Mouse (Mus musculus) kidney, postnatal 10 days (tissue): Measurements from ENCODE around the gene Hoxb7.

Source experiments
- DNase-seq: peaks from one replicate; pipeline ENCODE4 v3.0.0; 2021; ENCODE audit warnings: mixed read lengths

The Hoxb7 gene

DNA sequence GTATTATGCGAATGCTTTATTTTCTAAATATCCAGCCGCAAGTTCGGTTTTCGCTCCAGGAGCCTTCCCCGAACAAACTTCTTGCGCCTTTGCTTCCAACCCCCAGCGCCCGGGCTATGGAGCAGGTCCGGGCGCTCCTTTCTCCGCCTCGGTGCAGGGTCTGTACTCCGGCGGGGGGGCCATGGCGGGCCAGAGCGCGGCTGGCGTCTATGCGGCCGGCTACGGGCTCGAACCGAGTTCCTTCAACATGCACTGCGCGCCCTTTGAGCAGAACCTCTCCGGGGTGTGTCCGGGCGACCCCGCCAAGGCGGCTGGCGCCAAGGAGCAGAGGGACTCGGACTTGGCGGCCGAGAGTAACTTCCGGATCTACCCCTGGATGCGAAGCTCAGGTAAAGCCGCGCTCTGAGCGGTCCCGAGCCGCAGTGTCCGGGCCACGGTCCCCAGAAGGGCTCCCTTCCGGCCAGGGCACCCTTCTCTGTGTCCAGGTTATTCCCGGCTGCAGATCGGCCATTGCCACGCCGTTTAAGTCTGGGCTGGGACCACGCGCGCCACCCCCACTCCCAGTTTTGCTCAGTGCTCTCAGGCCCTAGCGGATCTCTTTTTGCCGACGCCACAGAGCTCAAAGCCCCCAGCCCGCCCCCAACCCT, 439 bp downstream of the Hoxb7 start:
- DNase-seq, result peak; percentile 80

DNA sequence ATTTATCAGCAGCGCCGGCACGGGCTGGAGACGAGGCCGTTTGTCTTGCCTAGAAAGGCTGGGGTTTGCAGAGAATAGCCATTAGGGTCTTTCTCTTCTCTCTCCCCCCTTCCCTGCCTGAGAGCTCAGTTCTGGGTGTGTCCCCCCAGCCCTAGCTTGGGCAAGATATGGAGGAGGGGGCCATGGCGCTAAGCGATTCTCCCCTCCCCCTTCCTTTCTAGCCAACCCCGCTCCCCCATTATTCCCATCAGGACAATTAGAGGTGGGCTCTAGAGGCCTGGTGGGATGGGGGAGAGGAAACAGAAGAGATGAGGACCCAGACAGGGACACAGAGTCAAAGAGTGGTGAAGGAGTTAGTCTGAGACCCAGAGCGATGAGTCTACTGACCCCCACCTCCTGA, 988 bp downstream of the Hoxb7 start:
- DNase-seq, result no peak

DNA sequence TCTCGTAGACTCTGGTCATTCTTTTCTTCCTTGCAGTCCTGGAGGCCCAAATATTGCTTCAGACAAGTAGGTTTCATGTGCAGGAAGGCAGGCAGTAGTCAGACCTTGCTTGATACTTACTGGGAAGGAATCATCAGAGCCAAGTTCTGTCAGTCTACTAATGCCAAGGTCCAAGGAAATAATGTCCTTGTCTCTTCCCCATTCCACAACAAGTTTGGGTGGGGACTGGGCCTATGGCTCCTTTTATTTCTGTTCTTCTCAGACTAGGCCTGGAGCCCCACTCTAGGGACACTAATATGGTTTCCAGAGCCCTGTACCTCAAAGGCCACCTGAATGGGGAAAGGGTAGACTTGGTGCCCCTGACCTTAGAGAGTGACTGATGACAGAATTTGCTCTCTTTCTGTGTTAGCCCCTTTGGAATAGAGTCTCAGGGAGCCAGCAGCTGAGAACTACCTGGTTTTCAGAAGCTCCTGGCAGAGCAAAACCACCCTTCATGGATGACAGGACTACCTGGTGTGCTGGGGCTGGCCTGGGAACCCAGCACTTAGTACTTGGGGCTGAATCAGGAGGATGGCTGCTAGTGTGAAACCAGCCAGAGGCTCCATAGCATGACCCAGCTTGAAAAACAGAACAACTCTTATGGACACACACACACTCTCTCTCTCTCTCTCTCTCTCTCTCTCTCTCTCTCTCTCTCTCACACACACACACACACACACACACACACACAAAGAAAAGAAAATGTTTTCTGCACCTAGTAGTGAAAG, 2.2 kb downstream of the Hoxb7 start:
- no peak for DNase-seq

DNA sequence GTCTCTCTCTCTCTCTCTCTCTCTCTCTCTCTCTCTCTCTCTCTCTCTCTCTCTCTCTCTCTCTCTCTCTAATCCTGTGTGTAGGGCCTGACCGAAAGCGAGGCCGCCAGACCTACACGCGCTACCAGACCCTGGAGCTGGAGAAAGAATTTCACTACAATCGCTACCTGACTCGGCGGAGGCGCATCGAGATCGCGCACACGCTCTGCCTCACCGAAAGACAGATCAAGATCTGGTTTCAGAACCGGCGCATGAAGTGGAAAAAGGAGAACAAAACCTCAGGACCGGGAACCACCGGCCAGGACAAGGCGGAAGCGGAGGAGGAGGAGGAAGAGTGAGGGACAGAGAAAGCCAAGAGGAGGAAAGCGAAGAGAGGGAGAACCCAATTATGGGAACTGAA, 2.9 kb downstream of the Hoxb7 start:
- no peak for DNase-seq

DNA sequence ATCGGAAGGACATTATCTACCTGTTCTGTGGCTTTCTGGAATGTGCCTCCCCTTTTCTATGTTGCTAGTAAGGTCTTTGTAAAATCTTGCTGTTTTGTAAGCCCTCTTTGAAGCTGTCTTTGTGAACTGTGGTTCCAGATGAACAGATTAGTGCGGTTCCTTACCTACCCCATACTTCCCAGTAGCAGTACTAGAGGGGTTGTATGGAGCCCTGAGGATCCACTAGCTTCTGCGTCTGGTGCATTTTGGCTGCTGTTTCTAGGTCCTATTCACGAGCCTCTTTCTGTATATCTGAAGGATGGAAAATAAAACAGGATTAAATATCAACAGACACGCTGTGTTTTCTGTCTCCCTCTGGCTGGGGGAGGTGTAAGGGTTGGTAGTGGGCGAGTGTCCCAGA, 3.4 kb downstream of the Hoxb7 start:
- no peak for DNase-seq

DNA sequence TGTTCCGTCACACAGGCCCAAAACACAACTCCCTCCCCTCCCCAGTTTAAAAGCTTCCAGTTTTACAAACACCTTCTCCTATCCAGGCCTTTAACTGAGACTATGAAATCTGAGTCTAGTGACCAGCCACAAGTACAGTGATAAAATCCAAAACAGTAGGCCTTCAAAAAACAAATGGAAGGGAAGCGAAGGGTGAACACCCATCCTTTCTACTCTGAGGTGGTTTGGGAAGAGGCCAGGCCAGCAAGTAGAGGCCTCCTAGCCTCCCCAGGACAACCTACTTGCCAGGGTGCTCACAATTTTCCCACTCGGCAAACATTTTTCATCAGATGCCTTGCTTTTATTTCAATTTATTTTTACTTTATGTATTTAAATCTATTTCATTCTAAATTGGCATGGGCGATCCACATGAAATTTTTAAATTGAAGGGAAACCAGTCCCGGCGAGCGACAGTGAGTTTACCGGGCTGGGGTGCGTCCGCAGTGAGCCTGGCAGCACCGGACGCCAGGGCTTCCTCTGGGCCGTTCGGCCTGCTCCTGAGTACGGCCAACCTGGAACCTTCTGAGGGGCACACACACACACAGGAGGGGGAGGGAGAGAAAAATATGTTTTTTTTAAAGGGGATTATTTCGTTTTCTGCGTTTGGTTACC, 4.4 kb downstream of the Hoxb7 start:
- DNase-seq, result no peak

DNA sequence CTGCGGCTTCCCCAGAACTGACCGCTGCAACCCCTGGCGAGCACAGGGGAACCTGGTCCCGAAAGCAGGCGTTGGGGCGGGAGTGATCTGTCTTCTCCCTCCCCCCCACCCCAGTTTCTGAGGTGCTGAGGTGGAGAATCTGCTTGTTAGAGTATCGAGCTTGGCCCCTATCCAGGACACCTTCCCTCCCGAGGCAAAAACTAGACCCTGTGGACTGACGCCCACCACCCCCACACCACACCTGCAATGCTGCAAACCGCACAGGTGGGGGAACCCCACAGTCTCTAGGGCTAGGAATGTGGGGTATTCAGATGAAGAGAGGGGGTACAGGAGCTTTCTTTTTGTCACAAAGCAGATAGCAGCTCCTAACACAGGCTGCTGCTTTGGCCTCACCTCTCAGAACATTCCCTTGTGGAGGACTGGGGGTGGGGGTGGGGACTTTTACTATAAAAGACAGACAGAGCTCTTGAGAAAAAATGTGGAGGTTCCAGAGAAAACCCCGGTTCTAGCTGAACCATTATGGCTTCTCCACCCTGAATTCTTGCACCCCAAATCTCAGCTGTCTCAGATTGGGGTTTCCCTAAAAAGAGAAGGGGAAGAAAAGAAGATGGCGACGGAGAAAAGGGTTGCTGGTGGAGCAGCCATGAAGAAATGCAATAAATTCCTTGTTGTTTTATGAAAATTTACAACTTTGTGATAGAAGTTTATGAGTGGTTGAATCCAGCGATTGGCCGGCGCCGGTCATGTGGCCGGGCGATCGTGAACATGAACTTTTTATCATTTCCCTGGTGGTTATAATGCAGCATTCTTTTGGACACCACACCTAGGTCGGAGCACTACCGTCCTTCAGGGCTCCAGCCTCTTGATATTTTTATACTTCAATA, 5.5 kb downstream of the Hoxb7 start, which contains the start of gene Hoxb6:
Hoxb6 (plus strand) TSS at position 796 of the 884 bp plus-strand sequence.
- DNase-seq, result peak; percentile 90

DNA sequence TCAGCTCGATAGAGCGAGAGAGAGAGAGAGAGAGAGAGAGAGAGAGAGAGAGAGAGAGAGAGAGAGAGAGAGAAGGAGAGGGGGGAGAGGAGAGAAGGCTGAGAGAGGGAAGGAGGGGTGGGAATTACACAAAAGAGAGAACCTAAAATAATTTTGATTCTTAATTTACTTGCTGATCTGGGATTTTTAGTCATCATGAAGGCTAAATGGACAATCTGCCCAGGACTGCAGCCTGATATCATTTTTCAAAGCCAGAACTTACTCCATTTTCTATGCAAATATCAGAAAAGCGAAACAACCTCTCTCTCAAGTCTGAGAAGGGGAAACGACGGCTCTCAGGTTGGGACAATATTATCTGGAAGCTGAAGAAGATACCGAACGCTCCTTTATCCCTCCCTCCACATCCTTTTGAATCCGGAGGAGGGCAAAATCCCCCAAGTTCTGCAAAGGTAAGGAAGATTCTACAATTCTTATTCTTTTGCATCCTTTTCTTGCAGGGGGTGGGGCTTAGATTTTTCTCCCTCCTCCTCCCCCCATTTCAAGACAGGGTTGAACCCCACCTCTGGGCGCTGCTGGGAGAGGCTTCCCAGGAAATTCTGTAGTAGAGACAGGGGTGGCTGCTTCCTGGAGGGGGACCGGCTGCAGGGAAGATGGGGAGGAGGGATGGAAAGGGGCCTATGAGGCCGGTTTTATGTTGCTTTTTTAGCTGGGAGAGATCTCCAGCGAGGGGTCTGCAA, 6.3 kb downstream of the Hoxb7 start:
- DNase-seq, result peak; percentile 68

DNA sequence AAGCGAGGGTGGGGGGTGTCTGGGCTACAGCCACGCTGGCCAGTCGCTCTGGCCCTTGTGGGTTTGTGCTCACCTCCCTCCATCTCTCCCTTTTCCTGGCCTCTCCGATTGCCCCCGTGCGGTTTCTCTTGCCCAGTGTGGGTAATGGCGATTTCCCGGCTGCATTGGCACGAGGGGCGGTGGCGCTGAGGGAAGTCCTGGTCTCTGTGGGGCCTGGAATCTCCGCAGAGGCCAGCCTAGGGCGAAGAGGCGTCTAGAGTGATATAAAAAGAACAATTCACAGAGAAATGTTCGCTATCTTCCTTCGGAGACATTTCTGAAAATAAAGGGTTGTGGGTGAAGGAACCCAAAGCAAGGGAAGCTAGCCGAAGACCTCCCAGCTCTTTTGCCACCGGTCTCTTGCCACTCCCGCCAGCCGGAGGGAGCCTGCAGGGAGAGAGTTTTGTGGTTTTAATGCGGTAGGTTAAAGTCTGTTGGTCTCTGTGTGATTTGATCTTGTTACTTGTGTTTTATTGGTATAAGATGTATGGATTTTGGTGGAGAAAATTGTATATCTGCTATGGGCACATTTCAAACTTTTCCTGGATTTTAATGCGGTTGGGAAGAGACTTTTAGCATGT, 7.0 kb downstream of the Hoxb7 start:
- peak; percentile 69 for DNase-seq

DNA sequence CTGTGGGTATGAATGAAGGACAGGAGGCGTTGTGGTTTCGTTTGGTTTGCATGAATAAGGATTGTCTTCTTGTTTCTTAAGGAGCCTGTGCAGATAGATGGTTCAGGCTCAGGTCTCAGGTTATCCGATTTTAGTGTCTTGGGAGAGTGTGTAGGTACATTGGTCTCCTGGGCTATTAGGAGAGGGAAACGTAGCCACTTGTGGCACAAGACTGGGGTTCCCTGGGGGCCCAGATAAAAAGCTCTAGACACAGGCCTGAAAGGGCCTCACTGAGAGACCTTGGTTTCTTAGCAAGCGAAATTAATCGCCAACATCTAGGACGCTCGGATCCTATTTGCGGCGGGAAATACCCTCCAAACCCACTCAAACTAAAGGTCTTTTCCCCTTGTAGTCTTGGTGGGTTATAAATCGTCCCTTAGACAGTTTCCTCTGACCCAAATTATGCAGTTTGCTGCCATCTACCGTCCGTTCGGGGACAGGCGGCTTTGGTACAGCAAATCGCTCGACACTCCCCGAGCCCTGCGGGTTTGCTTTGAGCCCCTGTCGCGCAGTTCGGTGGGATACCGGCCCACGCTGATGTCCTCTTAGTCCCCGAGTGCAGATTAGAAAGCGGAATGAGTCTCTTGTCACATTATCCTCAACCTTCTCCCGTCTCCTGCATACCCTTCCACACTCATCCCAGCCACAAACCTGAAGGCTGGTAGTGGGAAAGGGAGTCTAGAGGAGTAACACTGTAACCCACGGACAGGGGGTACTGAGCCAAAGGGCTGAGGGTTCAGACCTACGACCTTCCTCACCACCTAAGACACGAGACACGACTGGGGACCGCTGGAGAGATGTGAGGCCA, 8.0 kb downstream of the Hoxb7 start:
- DNase-seq, result peak; percentile 96

DNA sequence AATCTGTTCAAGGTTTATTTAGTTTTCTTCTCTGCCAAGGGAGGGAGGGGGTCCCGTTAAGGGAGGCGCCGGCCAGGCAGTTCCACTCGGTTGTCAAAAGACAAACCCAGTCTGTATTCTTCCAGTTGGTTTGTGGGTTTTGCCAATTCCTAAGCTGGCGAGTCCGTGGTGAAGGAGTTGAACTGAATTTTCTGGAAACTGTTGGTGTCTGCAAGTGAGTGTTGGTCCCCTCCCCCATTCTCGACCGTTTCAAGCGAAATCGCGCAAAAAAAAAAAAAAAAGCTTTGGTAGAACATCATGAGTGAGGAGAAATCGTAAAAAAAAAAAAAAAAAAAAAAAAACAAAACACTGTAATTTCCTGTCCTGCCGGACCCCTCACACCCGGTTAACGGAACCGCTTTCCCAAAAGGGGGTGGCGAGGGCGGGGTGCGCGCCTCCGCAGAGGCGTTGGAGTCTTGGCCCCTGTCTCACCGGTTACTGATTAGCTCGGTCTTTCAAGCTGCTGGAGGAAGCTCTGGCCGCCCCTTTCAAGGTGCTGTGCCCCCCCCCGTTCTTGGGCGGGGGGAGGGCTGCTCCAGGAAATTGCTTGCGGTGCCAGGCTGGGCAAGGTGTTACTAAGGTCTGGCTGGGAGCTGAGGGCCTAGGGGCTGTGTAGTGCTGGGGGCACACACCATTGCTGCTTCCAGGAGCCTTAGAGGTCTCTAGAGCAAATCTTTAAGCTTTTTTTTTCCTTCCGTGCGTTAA, 8.8 kb downstream of the Hoxb7 start:
- DNase-seq, result peak; percentile 86

DNA sequence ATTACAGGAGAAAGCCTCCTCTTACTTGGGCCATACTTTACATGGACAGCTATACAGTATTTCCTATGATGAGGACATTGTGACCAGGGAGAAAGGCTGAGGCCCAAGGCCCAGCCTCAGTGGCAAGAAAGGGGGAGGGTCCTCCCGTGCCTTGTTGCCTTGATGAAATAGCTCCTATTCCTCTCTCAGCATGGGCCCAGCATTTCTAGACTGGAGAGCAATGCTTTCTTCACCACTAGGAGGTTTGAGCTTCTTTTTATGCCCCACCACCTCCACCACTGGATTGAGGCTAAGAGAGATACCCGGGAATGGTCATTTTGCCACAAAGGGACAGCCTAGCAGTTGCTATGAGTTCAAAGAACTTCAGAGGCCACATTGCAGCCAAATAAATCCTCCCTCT, 10.6 kb downstream of the Hoxb7 start:
- DNase-seq, result no peak

DNA sequence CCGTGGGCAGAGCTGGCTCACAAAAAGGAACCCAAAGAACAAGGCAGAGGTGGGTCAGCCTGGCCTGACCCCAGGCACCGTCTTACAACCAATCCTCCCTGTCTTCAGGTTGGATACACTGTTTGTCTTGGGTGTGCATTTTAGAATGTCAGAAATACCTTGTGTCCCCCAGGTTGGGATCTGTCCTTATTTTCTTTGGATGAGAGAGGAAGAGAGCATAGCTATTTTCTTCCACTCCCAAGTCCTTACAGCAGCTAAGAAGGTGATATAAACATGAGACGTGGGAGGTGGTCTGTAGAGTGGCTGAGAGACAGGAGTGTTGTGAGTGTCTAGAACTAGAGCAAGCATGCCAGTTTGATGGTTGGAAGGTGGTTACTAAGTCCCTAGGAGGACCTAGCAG, 11.0 kb downstream of the Hoxb7 start:
- no peak for DNase-seq

DNA sequence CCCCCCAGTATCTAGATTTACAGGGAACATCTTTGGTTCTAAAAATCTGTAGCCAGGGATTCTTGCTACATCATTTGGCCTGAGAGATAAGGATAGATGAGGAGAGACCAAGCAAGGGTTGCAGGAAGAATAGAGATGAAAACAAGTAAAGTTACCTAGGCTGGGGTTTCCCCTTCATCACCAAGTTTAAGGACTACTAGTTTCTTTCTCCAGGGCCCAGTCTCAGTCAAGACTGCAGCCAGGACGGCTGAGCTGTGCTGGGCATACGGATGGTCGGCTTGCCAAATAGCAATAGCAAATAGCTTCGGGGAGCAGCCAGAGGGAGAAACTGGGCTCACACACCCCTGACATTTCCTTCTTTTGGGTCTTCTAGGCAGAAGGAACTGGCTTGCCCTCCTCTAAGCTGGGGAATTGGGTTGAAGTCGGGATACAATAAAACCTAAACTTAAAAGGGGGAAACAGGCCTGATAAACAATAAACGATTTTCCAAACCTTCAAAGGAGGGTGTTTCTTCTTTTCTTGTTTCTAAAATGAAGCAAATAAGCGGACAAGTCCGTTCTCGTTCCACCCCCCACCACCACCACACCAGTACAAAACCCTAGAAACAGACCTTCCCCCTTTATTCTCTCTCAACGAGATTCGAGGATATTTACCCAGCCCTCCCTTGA, 11.7 kb downstream of the Hoxb7 start:
- DNase-seq, result no peak

DNA sequence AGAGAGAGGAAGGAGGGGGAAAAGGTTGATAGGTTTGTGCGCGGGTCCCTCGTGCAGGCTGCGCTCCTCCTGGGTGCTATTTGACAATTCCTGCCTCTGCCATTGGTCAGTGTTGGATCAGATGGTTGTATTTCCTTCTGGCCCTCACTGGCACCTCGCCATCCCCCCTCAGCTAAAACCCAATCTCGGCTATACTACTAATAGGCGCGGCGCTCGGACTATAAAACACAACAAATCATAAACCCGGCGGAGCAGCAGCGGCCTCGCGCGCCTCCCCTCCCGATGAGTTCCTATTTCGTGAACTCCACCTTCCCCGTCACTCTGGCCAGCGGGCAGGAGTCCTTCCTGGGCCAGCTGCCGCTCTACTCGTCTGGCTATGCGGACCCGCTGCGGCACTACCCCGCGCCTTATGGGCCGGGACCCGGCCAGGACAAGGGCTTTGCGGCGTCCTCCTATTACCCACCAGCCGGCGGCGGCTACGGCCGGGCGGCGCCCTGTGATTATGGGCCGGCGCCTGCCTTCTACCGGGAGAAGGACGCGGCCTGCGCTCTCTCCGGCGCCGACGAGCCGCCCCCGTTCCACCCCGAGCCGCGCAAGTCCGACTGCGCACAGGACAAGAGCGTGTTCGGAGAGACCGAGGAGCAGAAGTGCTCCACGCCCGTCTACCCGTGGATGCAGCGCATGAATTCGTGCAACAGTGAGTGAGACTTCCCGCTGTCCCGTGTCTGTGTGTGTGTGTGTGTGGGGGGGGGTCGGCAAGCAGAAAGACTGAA, 12.7 kb downstream of the Hoxb7 start:
- DNase-seq, result peak; percentile 93

DNA sequence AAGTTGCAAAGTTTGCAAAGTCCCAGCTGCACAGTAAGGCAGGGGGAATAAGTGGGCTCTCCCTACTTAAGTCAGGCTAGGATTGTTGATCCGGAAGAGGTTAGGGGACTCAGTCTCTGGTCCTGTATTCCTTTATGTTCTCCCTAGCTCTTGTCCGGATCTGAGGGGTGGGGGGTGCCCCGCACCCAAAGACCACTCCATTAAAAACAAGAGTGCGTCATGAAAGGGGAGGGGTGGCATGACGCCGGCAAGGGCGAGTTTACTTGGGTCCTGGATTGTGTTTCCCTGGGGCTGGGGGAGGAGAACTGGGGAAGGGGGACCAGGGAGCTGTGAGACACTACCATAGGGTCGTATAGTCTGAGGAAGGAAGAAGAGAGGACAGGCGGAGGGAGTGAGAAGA, 13.4 kb downstream of the Hoxb7 start:
- no peak for DNase-seq

DNA sequence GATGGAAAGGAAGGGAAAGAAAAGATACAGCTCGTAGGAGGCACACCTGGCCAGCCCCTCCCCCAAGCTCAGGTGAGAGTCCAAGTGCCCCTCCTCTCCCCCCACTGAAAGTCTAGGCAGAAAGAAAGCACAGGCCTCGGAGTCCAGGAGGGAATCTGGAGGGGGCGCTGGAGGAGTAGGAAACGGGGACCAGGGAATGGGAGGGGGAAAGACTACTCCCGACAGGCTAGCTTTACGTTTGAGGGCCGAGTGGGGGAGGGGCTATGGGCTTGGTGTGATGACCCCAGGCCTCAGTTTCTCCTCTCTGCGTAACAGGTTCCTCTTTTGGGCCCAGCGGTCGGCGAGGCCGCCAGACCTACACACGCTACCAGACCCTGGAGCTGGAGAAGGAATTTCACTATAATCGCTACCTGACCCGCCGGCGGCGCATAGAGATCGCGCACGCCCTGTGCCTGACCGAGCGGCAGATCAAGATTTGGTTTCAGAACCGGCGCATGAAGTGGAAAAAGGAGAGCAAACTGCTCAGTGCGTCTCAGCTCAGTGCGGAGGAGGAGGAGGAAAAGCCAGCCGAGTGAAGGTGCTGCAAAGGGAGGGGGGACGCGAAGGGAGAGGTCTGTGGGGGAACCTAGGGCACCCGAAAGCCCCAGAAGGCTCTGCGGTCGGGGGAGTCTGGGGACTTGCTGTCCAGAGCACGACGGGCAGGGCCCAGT, 14.1 kb downstream of the Hoxb7 start:
- peak; percentile 76 for DNase-seq

DNA sequence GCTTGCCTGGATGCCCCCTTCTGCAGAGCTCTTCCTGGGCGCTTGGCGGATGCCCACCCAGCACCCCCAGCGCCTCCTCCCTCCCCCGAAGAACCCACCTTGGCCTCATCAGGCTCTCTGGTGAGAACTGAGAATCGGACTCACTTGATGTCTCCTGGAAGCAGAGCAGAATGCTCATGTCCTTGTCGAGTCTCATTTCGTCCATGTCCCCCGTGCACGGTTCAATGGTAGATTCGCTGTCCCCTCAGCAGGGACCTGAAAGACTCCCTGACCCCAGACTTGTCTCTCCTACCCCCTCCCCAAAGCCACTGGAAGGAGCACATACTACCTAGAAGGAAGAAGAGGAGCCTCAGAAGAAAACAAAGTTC, 14.6 kb downstream of the Hoxb7 start:
- no peak for DNase-seq
